Mouse (Mus musculus) heart, embryonic 16.5 days (tissue): Measurements from ENCODE around the gene Bik. TPM values are rescaled to one million over a fixed set of nuclear protein-coding genes. Genes with fewer than 3 reads are reported as not detected.
A peak's percentile ranks its signal among the peaks of the same experiment; 100 is the strongest.

ENCODE experiments used
- ATAC-seq: fragments of 200-750 bp; cut with Nextera tagmentation; replicated peaks from 2 replicates; pipeline ENCODE4 v1.8.0; 2017; ENCODE audit warnings: moderate number of reproducible peaks; ENCODE audit not compliant: insufficient read depth, low FRiP score; ENCODE audit errors: extremely low read depth
- H3K27ac ChIP-seq: fragments of 300-500 bp; sonication (generic); 2 replicates; pipeline ENCODE4 v1.5.1; 2014; ENCODE audit warnings: mild to moderate bottlenecking, low read length, control low read depth, moderate library complexity
- H3K27me3 ChIP-seq: fragments of 300-500 bp; sonication (generic); 2 replicates; pipeline ENCODE4 v1.6.1; 2014; ENCODE audit warnings: low read length, mixed read lengths; ENCODE audit not compliant: control insufficient read depth, insufficient read depth
- H3K36me3 ChIP-seq: fragments of 300-500 bp; sonication (generic); 2 replicates; pipeline ENCODE4 v1.6.1; 2014; ENCODE audit not compliant: control insufficient read depth, insufficient read depth
- H3K4me1 ChIP-seq: fragments of 300-500 bp; sonication (generic); 2 replicates; pipeline ENCODE4 v1.6.1; 2014; ENCODE audit warnings: low read length, mixed read lengths; ENCODE audit not compliant: control insufficient read depth, insufficient read depth
- H3K4me2 ChIP-seq: fragments of 300-500 bp; sonication (generic); 2 replicates; pipeline ENCODE4 v1.6.1; 2014; ENCODE audit warnings: low read depth, mild to moderate bottlenecking, control low read depth, low read length
- H3K4me3 ChIP-seq: fragments of 300-500 bp; sonication (generic); 2 replicates; pipeline ENCODE4 v1.5.1; 2014; ENCODE audit warnings: mild to moderate bottlenecking, control low read depth, low read length
- H3K9ac ChIP-seq: fragments of 300-500 bp; sonication (generic); 2 replicates; pipeline ENCODE4 v1.6.1; 2014; ENCODE audit warnings: low read length, control low read depth
- H3K9me3 ChIP-seq: fragments of 300-500 bp; sonication (generic); replicated peaks from 2 replicates; pipeline ENCODE4 v1.6.1; 2016; ENCODE audit warnings: low read length; ENCODE audit not compliant: control insufficient read depth
- WGBS: fragments of 180-500 bp; shearing (Covaris S2); extraction: QIAGEN DNeasy Blood & Tissue Kit; methylation state at CpG from one replicate; pipeline ENCODE4 v1.1.7; 2014; 5-methylcytosine and 5-hydroxymethylcytosine counted together
- polyA plus RNA-seq: library from polyadenylated mRNA; unstranded; fragments of >200 nt; fragmentation: Nextera tagmentation; extraction: Ambion mirVana; gene quantifications from 2 replicates; pipeline ENCODE4 v1.2.1, GENCODE M21; 2015

Bik gene
- polyA plus RNA-seq, 1 experiment from 2014 or later = 22.9 TPM

DNA sequence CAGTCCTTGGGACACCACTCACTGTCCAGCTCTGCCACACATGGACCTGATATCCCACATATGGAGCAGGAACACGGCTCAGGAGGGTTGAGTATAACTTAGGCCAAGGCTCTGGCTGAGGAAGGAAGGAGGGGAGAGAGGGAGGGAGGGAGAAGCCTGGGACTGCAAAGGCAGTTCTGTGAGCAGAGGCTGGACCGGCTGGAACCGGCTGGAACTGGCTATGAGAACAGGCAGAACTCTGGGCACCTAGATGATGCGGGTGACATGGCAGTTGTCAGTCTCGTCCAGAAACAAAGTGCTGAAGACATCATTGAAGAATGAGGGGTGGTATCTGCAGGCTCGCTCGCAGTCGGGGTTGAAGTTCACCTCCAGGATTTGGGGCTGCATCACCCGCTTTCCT is 50.0 kb downstream of the Bik start:
- no peak for ATAC-seq
- no peaks in the 10 kb centered on the region for H3K9me3 ChIP-seq
- H3K27me3 ChIP-seq = no peaks in the 10 kb centered on the region
- no peaks in the 10 kb centered on the region for H3K4me1 ChIP-seq
- peaks cover 38% of the 10 kb centered on the region for H3K36me3 ChIP-seq
- WGBS = 90% methylated on average over 9 of the region's 9 CpGs
- no peak overlapping the region for H3K4me2 ChIP-seq
- no peak overlapping the region for H3K27ac ChIP-seq
- no peak overlapping the region for H3K4me3 ChIP-seq
- no peak overlapping the region for H3K9ac ChIP-seq

GRCm38 (mm10) chr15:83582931-83583330 is 56.3 kb downstream of the Bik start:
- 85% methylated on average over 4 of the region's 4 CpGs for WGBS
- Histone ChIP-seq H3K9me3 (peaks cover 7% of the 10 kb centered on the region), H3K9ac (no peak overlapping the region), H3K27me3 (no peaks in the 10 kb centered on the region), H3K4me3 (no peak overlapping the region), H3K27ac (no peak overlapping the region), H3K36me3 (peaks cover 49% of the 10 kb centered on the region), H3K4me1 (no peaks in the 10 kb centered on the region), H3K4me2 (no peak overlapping the region)
- ATAC-seq = no peak

GRCm38 (mm10) chr15:83583419-83584156 is 56.9 kb downstream of the Bik start:
- Histone ChIP-seq H3K4me1 (no peaks in the 10 kb centered on the region), H3K9ac (no peak overlapping the region), H3K9me3 (peaks cover 7% of the 10 kb centered on the region), H3K36me3 (peaks cover 48% of the 10 kb centered on the region), H3K4me3 (no peak overlapping the region), H3K27ac (no peak overlapping the region), H3K4me2 (no peak overlapping the region), H3K27me3 (no peaks in the 10 kb centered on the region)
- WGBS = 73% methylated on average over 8 of the region's 8 CpGs
- ATAC-seq = no peak

GRCm38 (mm10) chr15:83584741-83585220 is 58.1 kb downstream of the Bik start:
- H3K9me3 ChIP-seq = peaks cover 7% of the 10 kb centered on the region
- WGBS = 90% methylated on average over 6 of the region's 6 CpGs
- no peak overlapping the region for H3K4me2 ChIP-seq
- H3K27me3 ChIP-seq = no peaks in the 10 kb centered on the region
- peaks cover 47% of the 10 kb centered on the region for H3K36me3 ChIP-seq
- H3K4me1 ChIP-seq = no peaks in the 10 kb centered on the region
- no peak overlapping the region for H3K9ac ChIP-seq
- no peak overlapping the region for H3K27ac ChIP-seq
- no peak for ATAC-seq
- no peak overlapping the region for H3K4me3 ChIP-seq

- H3K27ac ChIP-seq = no peak overlapping the region
- peaks cover 17% of the 10 kb centered on the region for H3K4me1 ChIP-seq
- H3K36me3 ChIP-seq = peaks cover 19% of the 10 kb centered on the region
- H3K9me3 ChIP-seq = peaks cover 6% of the 10 kb centered on the region
- H3K9ac ChIP-seq = no peak overlapping the region
- H3K4me3 ChIP-seq = no peak overlapping the region
- ATAC-seq = no peak
- 84% methylated on average over 4 of the region's 4 CpGs for WGBS
- H3K27me3 ChIP-seq = no peaks in the 10 kb centered on the region
- H3K4me2 ChIP-seq = no peak overlapping the region
These were observed 64.2 kb downstream of the Bik start for GRCm38 (mm10) chr15:83590841-83591240.

DNA sequence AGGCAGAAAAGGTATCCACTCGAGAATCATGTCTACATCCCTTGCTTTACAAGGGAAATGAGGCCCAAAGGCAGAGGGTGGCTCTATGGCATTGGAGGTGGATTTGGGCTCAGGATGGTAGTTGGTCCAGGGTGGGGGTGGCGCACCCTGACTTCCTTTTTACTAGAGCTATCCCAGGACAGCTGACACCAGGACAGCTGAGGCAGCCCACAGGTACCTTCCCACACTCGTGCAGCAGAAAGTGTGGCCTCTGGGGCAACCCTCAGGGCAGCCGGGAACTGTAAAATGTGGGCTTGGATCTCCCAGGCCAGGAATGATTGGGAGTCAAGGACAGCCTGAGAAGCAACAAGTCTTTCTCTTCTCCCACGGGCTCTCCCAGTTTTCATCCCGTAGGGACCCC is 65.1 kb downstream of the Bik start:
- 79% methylated on average over 6 of the region's 6 CpGs for WGBS
- no peak for ATAC-seq
- no peak overlapping the region for H3K4me2 ChIP-seq

DNA sequence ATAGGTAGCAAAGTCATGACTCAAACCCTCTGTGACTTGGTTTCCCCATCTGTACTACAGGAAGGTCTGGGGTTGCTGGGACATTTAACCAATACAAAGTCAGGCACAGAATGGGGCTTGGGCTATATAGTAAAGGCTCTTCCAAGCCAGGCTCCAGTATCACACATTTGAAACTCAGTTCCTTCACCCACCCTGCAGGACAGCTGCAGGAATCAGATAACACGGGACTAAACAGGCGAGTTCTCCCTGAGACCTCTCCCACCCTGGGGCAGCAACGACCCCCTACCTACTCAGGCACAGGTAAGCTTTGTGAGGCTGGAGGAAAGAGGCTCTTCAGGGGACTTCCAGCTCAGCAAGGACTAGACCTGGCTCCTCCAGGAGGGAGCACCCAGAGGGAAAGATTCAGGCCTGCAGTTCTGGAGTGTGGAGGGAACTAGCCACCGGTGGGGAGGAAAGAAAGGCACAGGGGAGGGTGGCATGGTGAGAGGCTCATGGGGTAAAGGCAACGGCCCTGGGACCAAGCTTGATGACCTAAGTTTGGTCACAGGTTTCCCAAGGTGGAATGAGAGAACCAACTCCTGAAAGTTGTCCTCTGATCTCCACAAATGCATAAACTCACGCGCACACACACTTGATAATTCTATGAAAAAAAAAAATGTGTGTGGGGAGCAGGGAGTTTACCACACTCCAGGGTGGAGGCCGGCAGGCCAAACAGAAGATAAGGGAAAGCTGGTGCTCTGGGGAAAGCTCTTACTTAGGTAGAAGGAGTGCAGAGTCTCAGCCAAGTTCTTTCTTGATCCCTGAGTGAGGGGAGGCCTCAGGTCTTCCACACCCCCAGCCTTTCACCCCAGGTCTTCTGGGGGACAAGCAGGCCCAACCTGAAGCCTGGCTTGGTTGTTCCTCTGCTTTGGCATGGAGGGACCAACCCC is 65.9 kb downstream of the Bik start:
- Histone ChIP-seq H3K27me3 (no peaks in the 10 kb centered on the region), H3K4me2 (no peak overlapping the region), H3K27ac (peak overlapping the region; percentile 14; the same call in 1 of the 2 replicates), H3K4me3 (no peak overlapping the region), H3K9ac (peak overlapping the region; percentile 49), H3K4me1 (peaks cover 17% of the 10 kb centered on the region), H3K36me3 (peaks cover 2% of the 10 kb centered on the region; the same call in 1 of the 2 replicates), H3K9me3 (no peaks in the 10 kb centered on the region)
- 49% methylated on average over 8 of the region's 8 CpGs for WGBS
- ATAC-seq = no peak

More for the DNA sequence above, 65.1 kb downstream of the Bik start:
- Histone ChIP-seq H3K9ac (no peak overlapping the region; the same call in 1 of the 2 replicates), H3K27me3 (no peaks in the 10 kb centered on the region), H3K4me1 (peaks cover 17% of the 10 kb centered on the region), H3K9me3 (no peaks in the 10 kb centered on the region; the same call in 1 of the 2 replicates), H3K4me3 (no peak overlapping the region), H3K36me3 (peaks cover 10% of the 10 kb centered on the region), H3K27ac (no peak overlapping the region)

GRCm38 (mm10) chr15:83593189-83593585 is 66.5 kb downstream of the Bik start:
- Histone ChIP-seq H3K9me3 (no peaks in the 10 kb centered on the region), H3K27me3 (no peaks in the 10 kb centered on the region), H3K9ac (peak overlapping the region; percentile 80; the same call in 1 of the 2 replicates), H3K4me3 (no peak overlapping the region), H3K4me2 (peak overlapping the region; percentile 88; the same call in 1 of the 2 replicates), H3K4me1 (peaks cover 17% of the 10 kb centered on the region), H3K36me3 (peaks cover 1% of the 10 kb centered on the region; the same call in 1 of the 2 replicates), H3K27ac (no peak overlapping the region)
- no peak for ATAC-seq
